Mouse (Mus musculus) heart, adult 2 months (tissue): Measurements from ENCODE around the gene Klhl31. TPM values are rescaled to one million over a fixed set of nuclear protein-coding genes. Genes with fewer than 3 reads are reported as not detected.
A peak's percentile ranks its signal among the peaks of the same experiment; 100 is the strongest.

Source experiments
- DNase-seq, 2 experiments: peaks; one replicate each; pipeline ENCODE4 v3.0.0; 2021
- H3K27ac ChIP-seq: fragments of 200-600 bp; 2 replicates; pipeline ENCODE4 v1.8.1; 2022
- H3K27me3 ChIP-seq: fragments of 200-500 bp; 2 replicates; pipeline ENCODE4 v1.6.1; 2012; ENCODE audit warnings: mild to moderate bottlenecking, low read length, inconsistent platforms, mixed read lengths; ENCODE audit not compliant: control insufficient read depth, insufficient read depth
- H3K36me3 ChIP-seq: fragments of 200-500 bp; 2 replicates; pipeline ENCODE4 v1.6.1; 2012; ENCODE audit warnings: low read length, inconsistent platforms; ENCODE audit not compliant: control insufficient read depth, insufficient read depth
- H3K4me1 ChIP-seq: fragments of 200-500 bp; 2 replicates; pipeline ENCODE4 v1.6.1; 2011; ENCODE audit warnings: low read length; ENCODE audit not compliant: control insufficient read depth, insufficient read depth
- H3K4me3 ChIP-seq: fragments of 200-600 bp; 2 replicates; pipeline ENCODE4 v1.8.1; 2022
- H3K79me2 ChIP-seq: fragments of 200-500 bp; replicated peaks from 2 replicates; pipeline ENCODE4 v1.6.1; 2012; ENCODE audit warnings: mild to moderate bottlenecking, inconsistent platforms, low read length, moderate library complexity, mixed read lengths; ENCODE audit not compliant: control insufficient read depth, insufficient read depth
- H3K9ac ChIP-seq: fragments of 200-500 bp; 2 replicates; pipeline ENCODE4 v1.6.1; 2012; ENCODE audit warnings: low read depth, mild to moderate bottlenecking, control low read depth, inconsistent platforms, low read length, mixed read lengths
- CTCF ChIP-seq: fragments of 200-600 bp; IDR thresholded peaks from 2 replicates; pipeline ENCODE4 v1.8.1; 2022; ENCODE audit warnings: antibody characterized with exemption, mild to moderate bottlenecking, moderate library complexity
- EP300 ChIP-seq: fragments of 200-500 bp; IDR thresholded peaks from 2 replicates; pipeline ENCODE4 v1.6.1; 2011; ENCODE audit warnings: low read depth, low read length, control low read depth; ENCODE audit not compliant: insufficient read depth
- POLR2A ChIP-seq: fragments of 200-500 bp; IDR thresholded peaks from 2 replicates; pipeline ENCODE4 v1.6.1; 2011; ENCODE audit warnings: mild to moderate bottlenecking, low read depth, low read length, control low read depth; ENCODE audit not compliant: insufficient read depth
- WGBS: fragments of 180-500 bp; shearing (Covaris S2); methylation state at CpG from one replicate; pipeline ENCODE4 v1.1.7; 2018; 5-methylcytosine and 5-hydroxymethylcytosine counted together
- intact Hi-C: fragments of 180-260 bp; cut with DNase I; formaldehyde crosslinking; loops from one replicate; pipeline ENCODE4 v1.15.1; 2025
- polyA plus RNA-seq: library from polyadenylated mRNA; depleted of rRNA; stranded (reverse); fragments of >200 nt; gene quantifications from 2 replicates; pipeline ENCODE4 v1.2.3, GENCODE M21; 2012
- total RNA-seq, 2 experiments: library from RNA; stranded (reverse); gene quantifications; 2 replicates each; pipeline ENCODE4 v1.2.3; 2021

Gene Klhl31
- total and polyA plus RNA-seq, 3 experiments, result 22.4 to 122 (median 116) TPM

GRCm38 (mm10) chr9:77629708-77630107 is 6.6 kb upstream of the Klhl31 start:
- Histone ChIP-seq H3K4me3 (no peak overlapping the region), H3K9ac (no peak overlapping the region), H3K4me1 (peaks cover 1% of the 10 kb centered on the region; the same call in 1 of the 2 replicates), H3K36me3 (peaks cover 6% of the 10 kb centered on the region), H3K79me2 (no peaks in the 10 kb centered on the region), H3K27me3 (no peaks in the 10 kb centered on the region), H3K27ac (peak overlapping the region; percentile 83)
- no peak for DNase-seq
- 10% methylated on average over 5 of the region's 5 CpGs for WGBS
- intact Hi-C loops, result no loop called here
- TF ChIP-seq POLR2A (no peak), CTCF (no peak), EP300 (no peak)

- H3K79me2 ChIP-seq, result no peaks in the 10 kb centered on the region
- H3K27ac ChIP-seq, result no peak overlapping the region
- no peak for DNase-seq
- TF ChIP-seq POLR2A (no peak), EP300 (no peak), CTCF (no peak)
- intact Hi-C loops, result no loop called here
- WGBS, result 60% methylated on average over 7 of the region's 7 CpGs
- H3K36me3 ChIP-seq, result peaks cover 6% of the 10 kb centered on the region
- peaks cover 1% of the 10 kb centered on the region; the same call in 1 of the 2 replicates for H3K4me1 ChIP-seq
- no peak overlapping the region for H3K4me3 ChIP-seq
- no peaks in the 10 kb centered on the region for H3K27me3 ChIP-seq
- no peak overlapping the region for H3K9ac ChIP-seq
These were observed 5.5 kb upstream of the Klhl31 start for GRCm38 (mm10) chr9:77630764-77631163.

GRCm38 (mm10) chr9:77632432-77632831 is 3.9 kb upstream of the Klhl31 start:
- Histone ChIP-seq H3K9ac (no peak overlapping the region), H3K4me3 (no peak overlapping the region), H3K4me1 (peaks cover 1% of the 10 kb centered on the region; the same call in 1 of the 2 replicates), H3K36me3 (peaks cover 6% of the 10 kb centered on the region), H3K27me3 (no peaks in the 10 kb centered on the region), H3K79me2 (no peaks in the 10 kb centered on the region), H3K27ac (no peak overlapping the region)
- DNase-seq, result no peak
- intact Hi-C loops, result no loop called here
- TF ChIP-seq EP300, result no peak
- no peak for TF ChIP-seq CTCF
- TF ChIP-seq POLR2A, result no peak
- 89% methylated on average over 3 of the region's 3 CpGs for WGBS

GRCm38 (mm10) chr9:77636003-77636402 is 297 bp upstream of the Klhl31 start:
- H3K79me2 ChIP-seq, result no peaks in the 10 kb centered on the region
- TF ChIP-seq CTCF (no peak), POLR2A (no peak), EP300 (no peak)
- peak overlapping the region; percentile 90 for H3K27ac ChIP-seq
- no peak overlapping the region for H3K9ac ChIP-seq
- DNase-seq, result no peak
- H3K4me1 ChIP-seq, result no peaks in the 10 kb centered on the region; the same call in 1 of the 2 replicates
- WGBS, result 61% methylated on average over 5 of the region's 5 CpGs
- H3K4me3 ChIP-seq, result no peak overlapping the region; the same call in 1 of the 2 replicates
- peaks cover 6% of the 10 kb centered on the region for H3K36me3 ChIP-seq
- no peaks in the 10 kb centered on the region for H3K27me3 ChIP-seq
- intact Hi-C loops, result no loop called here

- peak in 1 of 2 experiments; percentile 30 for DNase-seq
- intact Hi-C loops, result no loop called here
- H3K4me1 ChIP-seq, result no peaks in the 10 kb centered on the region; the same call in 1 of the 2 replicates
- 47% methylated on average over 10 of the region's 10 CpGs for WGBS
- H3K27me3 ChIP-seq, result no peaks in the 10 kb centered on the region
- H3K36me3 ChIP-seq, result peaks cover 6% of the 10 kb centered on the region
- H3K79me2 ChIP-seq, result no peaks in the 10 kb centered on the region
- H3K9ac ChIP-seq, result peak overlapping the region; percentile 51; the same call in 1 of the 2 replicates
- peak overlapping the region; percentile 49 for H3K4me3 ChIP-seq
- no peak for TF ChIP-seq EP300
- TF ChIP-seq CTCF, result no peak
- TF ChIP-seq POLR2A, result no peak
- H3K27ac ChIP-seq, result peak overlapping the region; percentile 90
These were observed 1.1 kb downstream of the Klhl31 start for GRCm38 (mm10) chr9:77637357-77637756.

GRCm38 (mm10) chr9:77645176-77645575 is 8.9 kb downstream of the Klhl31 start:
- Histone ChIP-seq H3K27me3 (no peaks in the 10 kb centered on the region), H3K4me1 (peaks cover 2% of the 10 kb centered on the region; the same call in 1 of the 2 replicates), H3K36me3 (peaks cover under 1% of the 10 kb centered on the region; the same call in 1 of the 2 replicates), H3K4me3 (no peak overlapping the region), H3K79me2 (peaks cover 2% of the 10 kb centered on the region; the same call in 1 of the 2 replicates), H3K27ac (no peak overlapping the region), H3K9ac (no peak overlapping the region)
- WGBS, result 39% methylated on average over 2 of the region's 2 CpGs
- TF ChIP-seq CTCF (no peak), POLR2A (no peak)
- intact Hi-C loops, result no loop called here
- DNase-seq, result no peak
